Mouse (Mus musculus) gastrocnemius, adult 2 months (tissue): ENCODE measurements at regions not wholly inside any gene's neighbourhood (a gene's known extent, or its start where the extent isn't known, plus 50 kb on each side); places are given as distances from the start of the nearest gene placed in this dataset.

Experiments used
- DNase-seq: peaks from one replicate; pipeline ENCODE4 v3.0.0; 2022
- H3K27ac ChIP-seq: fragments of 200-600 bp; 2 replicates; pipeline ENCODE4 v1.8.1; 2022; ENCODE audit warnings: mild to moderate bottlenecking
- H3K4me3 ChIP-seq: fragments of 200-600 bp; 2 replicates; pipeline ENCODE4 v1.8.1; 2022; ENCODE audit warnings: mild to moderate bottlenecking, moderate library complexity
- CTCF ChIP-seq: fragments of 200-600 bp; IDR thresholded peaks from 2 replicates; pipeline ENCODE4 v1.8.1; 2022; ENCODE audit warnings: antibody characterized with exemption, mild to moderate bottlenecking, moderate library complexity
- intact Hi-C: fragments of 180-260 bp; cut with DNase I; formaldehyde crosslinking; loops from one replicate; pipeline ENCODE4 v1.15.1; 2025

- H3K4me3 ChIP-seq, result no peak overlapping the region
- no peak for TF ChIP-seq CTCF
- intact Hi-C loops, result no loop called here
- no peak overlapping the region for H3K27ac ChIP-seq
- DNase-seq, result no peak
Observed at GRCm38 (mm10) chr13:34441347-34441746, 96.4 kb upstream of the Slc22a23 start.

- Histone ChIP-seq H3K27ac (no peak overlapping the region), H3K4me3 (no peak overlapping the region)
- intact Hi-C loops, result no loop called here
- no peak for DNase-seq
- TF ChIP-seq CTCF, result no peak
Observed at GRCm38 (mm10) chr13:34427527-34427926, 82.5 kb upstream of the Slc22a23 start.

GRCm38 (mm10) chr13:34424921-34425320, 79.9 kb upstream of the Slc22a23 start:
- H3K4me3 ChIP-seq, result no peak overlapping the region
- intact Hi-C loops, result no loop called here
- DNase-seq, result no peak
- H3K27ac ChIP-seq, result no peak overlapping the region
- no peak for TF ChIP-seq CTCF

- no peak for DNase-seq
- Histone ChIP-seq H3K4me3 (no peak overlapping the region), H3K27ac (no peak overlapping the region)
- intact Hi-C loops, result no loop called here
- TF ChIP-seq CTCF, result no peak
Observed at GRCm38 (mm10) chr13:34421644-34422043, 76.7 kb upstream of the Slc22a23 start.

- Histone ChIP-seq H3K4me3 (no peak overlapping the region), H3K27ac (no peak overlapping the region)
- no peak for TF ChIP-seq CTCF
- intact Hi-C loops, result no loop called here
- DNase-seq, result no peak
Observed at GRCm38 (mm10) chr13:34420341-34421156, 75.6 kb upstream of the Slc22a23 start.

GRCm38 (mm10) chr13:34419061-34419460, 74.1 kb upstream of the Slc22a23 start:
- Histone ChIP-seq H3K4me3 (no peak overlapping the region), H3K27ac (no peak overlapping the region)
- intact Hi-C loops, result no loop called here
- DNase-seq, result no peak
- TF ChIP-seq CTCF, result no peak

GRCm38 (mm10) chr13:34416603-34417002, 71.6 kb upstream of the Slc22a23 start:
- Histone ChIP-seq H3K4me3 (no peak overlapping the region), H3K27ac (no peak overlapping the region)
- DNase-seq, result no peak
- intact Hi-C loops, result no loop called here
- no peak for TF ChIP-seq CTCF

GRCm38 (mm10) chr13:34414533-34414932, 69.6 kb upstream of the Slc22a23 start:
- no peak for TF ChIP-seq CTCF
- Histone ChIP-seq H3K4me3 (no peak overlapping the region), H3K27ac (no peak overlapping the region)
- no peak for DNase-seq
- intact Hi-C loops, result no loop called here

- H3K27ac ChIP-seq, result no peak overlapping the region
- no peak for TF ChIP-seq CTCF
Observed at GRCm38 (mm10) chr13:34408669-34409055, 63.7 kb upstream of the Slc22a23 start.

GRCm38 (mm10) chr13:34408007-34408668, 63.2 kb upstream of the Slc22a23 start:
- Histone ChIP-seq H3K27ac (peak overlapping the region; percentile 3; the same call in 1 of the 2 replicates), H3K4me3 (no peak overlapping the region)
- no peak for TF ChIP-seq CTCF
- intact Hi-C loops, result no loop called here
- peak; percentile 24 for DNase-seq

More at GRCm38 (mm10) chr13:34408669-34409055, 63.7 kb upstream of the Slc22a23 start:
- intact Hi-C loops, result no loop called here
- no peak overlapping the region for H3K4me3 ChIP-seq
- no peak for DNase-seq

GRCm38 (mm10) chr13:34406291-34406690, 61.3 kb upstream of the Slc22a23 start:
- Histone ChIP-seq H3K4me3 (no peak overlapping the region), H3K27ac (no peak overlapping the region)
- DNase-seq, result no peak
- TF ChIP-seq CTCF, result no peak
- intact Hi-C loops, result no loop called here

GRCm38 (mm10) chr13:34402631-34403030, 57.6 kb upstream of the Slc22a23 start:
- intact Hi-C loops, result no loop called here
- H3K27ac ChIP-seq, result no peak overlapping the region
- TF ChIP-seq CTCF, result no peak
- DNase-seq, result no peak
- H3K4me3 ChIP-seq, result no peak overlapping the region

GRCm38 (mm10) chr13:34401031-34401430, 56.0 kb upstream of the Slc22a23 start:
- DNase-seq, result no peak
- no peak for TF ChIP-seq CTCF
- H3K4me3 ChIP-seq, result no peak overlapping the region
- intact Hi-C loops, result no loop called here
- H3K27ac ChIP-seq, result no peak overlapping the region
